Mouse (Mus musculus) small intestine, adult 10 weeks (tissue): ENCODE results near the gene Gpr82. TPM values are rescaled to one million over a fixed set of nuclear protein-coding genes. Genes with fewer than 3 reads are reported as not detected.

Source experiments
- polyA plus RNA-seq: library from polyadenylated mRNA; stranded (reverse); fragments of 350-450 nt; fragmentation: Illumina TruSeq; extraction: RNeasy Lipid Tissue Mini Kit (QIAGEN cat#74804); gene quantifications from one replicate; pipeline ENCODE4 v1.2.3, GENCODE M21; 2014; ENCODE audit warnings: low replicate concordance

Gpr82 gene
- 2.5 TPM for polyA plus RNA-seq

GRCm38 (mm10) chrX:13661063-13661462 is at the start of gene Gpr82:
Gene Gpr82, plus strand, starts transcription at chrX:13661363.

GRCm38 (mm10) chrX:13631599-13632283 is 29.4 kb upstream of the Gpr82 start, which contains the start of gene Gpr34:
Gene Gpr34, plus strand, starts transcription at chrX:13632089.

Other genes starting within 250 kb of the Gpr82 start
- gene Nyx, start 195.3 kb upstream of the Gpr82 start, polyA plus RNA-seq: 0.78 TPM
- gene Gpr34, start 29.3 kb upstream of the Gpr82 start, polyA plus RNA-seq: 13.1 TPM
- gene Cask, start 190.0 kb downstream of the Gpr82 start, polyA plus RNA-seq: 137 TPM